Mouse (Mus musculus) ovary, postnatal 36 days (tissue): ENCODE measurements around the gene Slc4a4.

Source experiments
- DNase-seq: peaks from one replicate; pipeline ENCODE4 v3.0.0; 2022; ENCODE audit warnings: low spot score, mixed read lengths

Gene Slc4a4

DNA sequence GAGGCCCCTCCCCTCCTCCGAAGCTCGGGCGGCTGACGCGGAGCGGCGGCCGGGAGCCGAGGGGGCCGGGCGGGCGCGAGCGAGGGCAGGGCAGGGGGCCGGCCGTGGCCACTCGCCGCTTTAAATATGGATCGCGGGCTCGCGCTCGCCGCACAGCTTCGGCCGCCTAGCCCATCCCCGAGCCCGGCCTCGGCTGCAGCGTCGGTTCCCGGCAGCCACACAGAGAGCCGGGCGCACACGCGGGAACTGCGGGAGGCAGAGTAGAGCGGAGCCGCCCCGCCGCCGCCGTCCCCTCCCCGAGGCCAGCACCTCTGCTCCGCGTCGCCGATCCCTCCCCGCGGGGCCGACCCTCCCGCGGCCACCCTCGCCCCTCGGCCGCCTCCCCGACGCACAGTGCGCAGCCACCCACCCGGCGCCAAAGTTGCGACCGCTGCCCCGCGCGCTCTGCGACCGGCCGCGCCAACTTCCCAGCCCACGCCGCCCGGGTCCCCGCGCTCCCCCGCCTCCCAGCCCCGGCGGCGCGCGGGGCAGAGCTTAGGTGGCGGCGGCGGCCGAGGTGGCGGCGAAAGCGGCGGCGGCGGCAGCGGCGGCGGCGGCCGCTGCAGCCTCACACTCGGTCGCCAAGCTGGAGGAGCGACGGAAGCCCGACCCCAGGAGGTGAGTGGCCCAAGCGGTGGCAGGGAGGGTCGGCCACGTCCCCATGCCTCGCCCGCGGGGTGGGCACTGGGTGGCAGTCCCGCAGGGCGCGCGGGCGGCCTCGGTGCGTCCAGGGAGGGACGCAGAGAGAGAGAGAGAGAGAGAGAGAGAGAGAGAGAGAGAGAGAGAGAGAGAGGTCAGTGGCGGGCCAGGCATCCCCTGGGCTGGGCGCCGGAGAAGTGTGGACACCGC, at the start of gene Slc4a4:
Gene Slc4a4 (plus strand): TSS at position 151 of the 888 bp plus-strand sequence.
- DNase-seq = peak; percentile 72

DNA sequence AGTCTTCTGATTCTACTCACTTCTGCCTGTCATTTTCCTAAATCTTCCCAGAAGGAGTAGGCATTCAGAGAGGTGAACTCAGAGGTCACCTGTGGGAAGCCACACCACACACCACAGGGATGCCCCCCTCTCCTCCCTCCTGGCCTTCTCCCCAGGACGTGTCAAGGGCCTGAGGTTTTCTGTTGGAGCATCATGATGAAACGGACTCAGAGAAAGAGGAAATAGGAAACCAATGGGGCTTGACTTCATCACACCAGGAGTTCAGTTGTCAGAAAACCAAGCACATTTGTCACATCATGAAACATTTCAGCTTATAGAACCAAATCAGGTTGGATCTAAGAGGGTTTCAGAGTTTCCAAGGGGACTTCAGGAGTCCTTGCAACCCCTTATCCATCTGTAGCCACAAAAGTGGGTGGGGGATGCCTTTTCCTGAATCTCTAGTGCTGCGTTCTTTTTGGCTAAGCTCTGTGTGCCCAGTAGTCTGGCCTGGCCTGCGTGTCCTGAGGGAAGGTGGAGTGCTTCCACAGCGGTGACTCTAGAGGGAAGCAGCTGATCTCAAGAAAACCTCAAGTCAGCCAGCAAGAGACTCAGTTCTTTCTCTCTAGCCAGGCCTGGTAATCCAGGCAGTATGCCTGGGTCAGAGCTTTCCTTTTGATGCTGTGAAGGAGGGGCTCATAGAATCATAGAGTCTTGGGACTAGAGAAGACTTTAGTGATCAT, 46.4 kb upstream of the Slc4a4 start:
- DNase-seq = no peak

DNA sequence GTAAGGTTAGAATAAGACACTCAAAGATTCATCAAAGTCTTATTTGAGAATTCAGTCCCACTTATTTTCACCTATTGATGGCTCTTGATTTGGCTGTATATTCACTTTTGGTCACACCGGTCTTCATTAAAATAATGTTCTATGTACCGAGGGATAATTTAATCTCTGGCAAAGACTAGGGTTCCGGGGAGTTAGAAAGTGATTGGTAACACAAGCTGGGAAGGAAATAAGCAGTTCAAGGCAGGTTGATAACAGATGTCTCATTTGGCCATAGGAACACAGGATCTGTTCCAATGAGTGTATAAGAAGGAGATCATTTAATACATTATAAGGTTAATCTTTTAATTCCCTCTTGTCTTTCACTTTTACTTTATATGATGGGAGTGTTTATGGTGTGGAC, 29.3 kb upstream of the Slc4a4 start:
- no peak for DNase-seq

DNA sequence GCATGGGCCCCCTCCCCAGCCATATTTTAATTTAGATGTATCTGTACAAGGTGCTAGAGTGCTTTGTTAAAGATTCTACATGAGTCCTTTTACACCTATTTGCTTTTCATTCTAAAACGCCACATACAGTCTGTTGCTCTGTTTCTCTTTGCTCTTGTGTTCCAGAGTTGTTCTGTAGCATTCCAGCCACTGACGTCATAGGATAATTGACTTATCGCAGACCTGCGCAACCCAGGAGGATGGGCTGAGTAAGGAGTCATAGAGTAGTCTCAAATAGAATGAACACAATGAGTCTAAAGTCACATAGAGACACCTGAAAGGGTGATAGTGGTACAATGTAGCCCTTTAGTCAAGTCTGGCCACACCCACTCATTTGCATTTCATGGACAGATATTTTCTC, 28.8 kb upstream of the Slc4a4 start:
- no peak for DNase-seq

DNA sequence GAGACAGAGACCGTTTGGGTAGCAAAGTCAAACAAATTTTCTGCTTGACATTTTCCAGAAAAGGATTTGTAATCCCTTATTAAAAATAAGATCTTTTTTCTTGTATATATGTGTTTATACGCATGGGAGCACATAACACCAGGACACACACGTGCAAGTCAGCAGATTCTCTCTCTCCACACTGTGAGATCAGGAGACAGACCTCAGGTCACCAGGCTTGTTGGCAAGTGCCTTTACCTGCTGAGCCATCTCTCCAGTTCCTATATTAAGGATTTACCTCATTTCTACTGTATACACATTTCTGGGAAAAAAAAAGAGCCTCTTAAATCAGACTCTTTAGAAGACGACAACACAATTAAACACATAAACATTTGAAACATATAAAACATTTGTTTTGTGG, 28.4 kb upstream of the Slc4a4 start:
- DNase-seq = no peak

DNA sequence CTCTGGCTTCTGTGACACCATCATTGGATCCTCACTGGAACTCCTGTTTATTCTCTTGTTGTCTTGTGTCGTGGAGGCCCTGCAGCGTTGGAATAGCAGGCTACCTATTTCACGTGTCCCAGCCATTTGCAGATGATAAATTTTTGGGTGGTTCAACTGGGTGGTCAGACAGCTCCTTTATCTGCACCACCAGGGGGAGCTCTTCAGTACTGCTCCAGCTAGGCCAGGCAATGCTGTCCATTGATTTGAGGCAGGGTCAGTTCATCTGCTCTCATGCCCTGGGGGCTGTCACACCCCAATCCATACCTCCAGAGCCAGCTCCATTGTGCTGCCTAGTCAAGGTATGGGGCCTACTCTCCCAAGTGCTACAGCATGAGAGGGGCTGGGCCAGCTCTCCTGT, 24.5 kb upstream of the Slc4a4 start:
- no peak for DNase-seq

DNA sequence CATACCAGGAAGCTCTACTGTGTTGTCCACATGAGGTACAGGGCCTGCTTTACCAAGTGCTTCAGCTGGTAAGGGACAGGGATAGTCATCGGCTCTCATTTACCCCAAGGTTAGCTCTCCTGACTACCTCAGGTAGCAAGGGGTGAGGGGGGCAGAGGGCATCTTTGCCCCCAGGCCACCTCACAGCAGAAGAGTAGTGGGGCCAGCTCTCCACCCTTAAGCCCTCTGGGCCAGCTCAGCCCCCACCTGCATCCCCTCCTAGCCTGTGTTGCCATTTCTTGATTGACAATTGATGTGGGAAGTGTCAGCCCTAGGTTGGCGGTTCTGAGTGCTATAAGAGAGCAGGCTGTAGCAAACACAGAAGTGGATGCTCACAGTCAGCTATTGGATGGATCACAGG, 23.8 kb upstream of the Slc4a4 start:
- no peak for DNase-seq

DNA sequence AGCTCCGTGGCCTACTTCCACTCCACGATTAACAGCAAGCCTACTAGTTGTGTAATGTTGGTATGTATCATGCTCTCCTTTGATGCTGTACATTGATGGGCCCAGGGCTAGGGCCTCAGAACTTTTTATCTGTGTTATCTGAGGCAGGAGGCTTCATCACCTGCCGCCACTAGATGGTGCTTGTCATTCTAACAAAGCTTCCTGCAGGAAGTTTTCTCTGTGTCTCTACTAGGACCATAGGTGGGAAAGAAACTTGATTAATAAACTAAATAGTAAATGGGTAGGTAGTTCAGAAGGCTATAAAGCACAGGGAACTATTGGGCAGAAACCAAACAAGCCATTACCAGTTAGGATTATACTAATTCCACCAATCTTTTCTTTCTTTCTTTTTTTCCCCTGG, 2.5 kb upstream of the Slc4a4 start:
- DNase-seq = no peak

DNA sequence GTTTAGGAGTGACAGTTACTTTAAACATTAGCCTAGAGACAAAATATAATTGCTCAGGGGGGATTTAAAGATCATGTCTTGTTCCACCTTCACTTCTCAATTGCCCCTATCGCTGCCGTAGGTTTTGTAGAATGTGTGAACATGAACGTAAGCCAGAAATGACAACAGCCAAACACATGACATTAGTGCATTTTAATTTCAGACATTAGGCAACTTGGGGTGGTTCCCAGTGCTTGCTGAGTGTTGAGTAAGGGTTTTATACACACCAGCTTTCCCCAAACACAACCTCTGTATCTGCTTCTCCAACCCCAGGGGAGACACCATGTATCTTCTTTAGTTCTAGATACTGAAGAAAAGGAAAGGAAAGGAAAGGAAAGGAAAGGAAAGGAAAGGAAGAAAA, 1.1 kb upstream of the Slc4a4 start:
- DNase-seq = no peak

DNA sequence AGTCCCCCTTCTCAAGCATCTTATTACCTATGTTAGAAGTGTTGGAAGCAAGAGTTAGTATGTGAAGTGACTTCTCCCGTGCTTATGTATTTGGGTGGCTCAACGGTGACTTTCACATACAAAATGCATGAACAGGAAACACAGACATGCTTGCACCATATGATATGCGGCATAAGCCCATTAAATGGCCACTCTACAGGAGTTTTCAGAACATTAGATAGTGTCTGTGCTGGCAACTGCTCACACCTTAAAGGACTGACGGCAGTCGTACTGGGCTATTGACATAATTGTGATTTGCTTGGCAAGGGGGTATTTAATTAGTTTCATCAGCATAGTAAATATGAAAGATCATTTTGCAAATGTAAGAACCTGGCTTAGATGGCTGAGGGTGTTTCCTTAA, 674 bp upstream of the Slc4a4 start:
- no peak for DNase-seq

- DNase-seq = no peak
These were observed 310 bp upstream of the Slc4a4 start for GRCm38 (mm10) chr5:88886349-88886667.

DNA sequence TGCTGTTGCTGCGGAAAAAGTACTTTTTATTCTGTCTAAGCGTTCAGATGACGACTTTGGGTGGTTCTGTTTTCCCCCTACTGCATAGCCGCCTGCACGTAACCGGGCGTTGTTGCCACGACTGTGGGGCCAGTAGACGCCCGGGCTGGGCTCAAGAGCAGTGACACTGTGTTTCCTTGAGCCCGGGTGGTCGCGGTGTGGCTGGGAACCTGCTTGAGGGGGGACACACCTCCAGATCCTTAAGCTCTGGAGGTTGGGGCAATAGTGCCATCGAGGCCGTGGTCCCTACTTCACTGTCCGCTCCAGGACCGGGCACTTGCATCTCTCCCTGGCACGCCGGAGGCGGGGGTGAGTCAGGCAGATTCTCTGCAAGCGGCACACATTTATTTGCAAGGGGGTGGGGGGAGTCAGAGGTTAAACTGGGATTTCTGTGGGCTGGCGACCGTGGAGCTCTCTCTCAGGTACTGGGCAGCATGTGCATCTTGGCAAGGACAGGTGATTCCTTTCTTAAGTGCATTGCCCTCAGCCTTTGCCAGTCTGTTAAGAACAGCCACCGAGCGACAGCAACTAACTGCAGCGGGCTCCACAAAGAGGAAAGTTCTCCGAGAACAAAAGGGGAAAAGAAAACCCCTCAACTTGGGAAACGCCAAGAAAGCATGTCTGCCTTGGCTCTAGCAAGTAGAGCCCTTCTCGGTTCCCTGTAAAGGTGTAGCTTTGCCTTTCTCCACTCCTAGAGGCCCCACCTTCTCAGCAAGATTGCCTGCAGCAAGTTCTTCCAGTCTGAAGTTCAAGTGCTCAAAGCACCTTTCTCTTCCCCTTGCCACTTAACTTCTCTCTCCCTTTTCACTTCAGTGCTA, 1.2 kb downstream of the Slc4a4 start:
- DNase-seq = peak; percentile 18

DNA sequence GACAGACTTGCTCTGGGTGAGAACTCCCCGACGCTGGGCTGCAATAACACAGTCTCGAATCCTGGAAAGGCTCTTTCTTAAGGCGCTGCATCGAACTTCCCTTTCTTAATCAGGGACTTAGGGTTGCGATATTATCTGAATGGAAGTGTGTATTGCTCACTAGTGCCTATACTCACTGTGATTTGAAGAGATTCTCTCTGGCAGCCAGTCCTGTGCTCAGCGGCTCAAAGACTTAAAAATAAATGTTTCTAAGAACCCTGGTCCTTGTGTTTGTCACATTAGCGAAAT, 1.7 kb downstream of the Slc4a4 start:
- DNase-seq = no peak

DNA sequence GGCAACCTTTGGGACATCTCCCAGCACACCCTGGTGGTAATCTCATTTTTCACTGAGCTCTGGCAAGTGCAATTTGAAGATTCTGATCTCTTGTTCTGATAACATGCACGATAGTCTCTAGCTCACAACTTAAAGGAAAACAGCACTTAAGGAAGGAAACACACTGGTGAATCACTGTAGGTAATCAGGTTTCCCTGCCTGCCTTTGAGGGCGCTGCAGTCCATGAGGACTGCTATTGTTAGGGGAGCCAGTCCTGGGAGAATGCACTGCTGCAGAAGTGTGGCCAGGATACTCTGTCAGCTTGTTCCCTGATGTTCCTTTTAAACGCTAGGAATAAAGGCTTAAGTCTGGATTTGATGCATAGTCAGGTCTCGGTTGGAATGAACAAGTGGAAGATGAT, 2.7 kb downstream of the Slc4a4 start:
- DNase-seq = no peak

- no peak for DNase-seq
These were observed 3.5 kb downstream of the Slc4a4 start for GRCm38 (mm10) chr5:88890146-88890545.

GRCm38 (mm10) chr5:88896574-88896973, 10.0 kb downstream of the Slc4a4 start:
- no peak for DNase-seq

DNA sequence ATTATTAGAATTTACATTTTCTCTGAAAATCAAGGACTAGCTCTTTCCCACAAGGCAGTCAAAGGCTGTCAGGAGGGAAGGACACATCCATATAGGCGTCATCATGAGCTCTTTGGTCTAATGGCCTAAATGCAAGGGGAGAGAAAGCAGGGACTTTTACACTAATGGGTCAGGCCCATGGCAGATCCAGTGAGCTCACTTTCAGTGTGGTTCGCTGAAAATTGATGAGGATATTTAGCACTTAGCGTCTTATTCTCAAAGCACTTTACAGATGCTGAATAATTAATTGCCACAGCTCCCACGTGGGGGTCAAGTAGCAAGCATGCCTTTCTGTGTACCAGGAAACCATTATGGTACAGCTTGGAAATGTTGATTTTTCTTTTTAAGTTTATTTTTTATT, 16.5 kb downstream of the Slc4a4 start:
- DNase-seq = no peak

DNA sequence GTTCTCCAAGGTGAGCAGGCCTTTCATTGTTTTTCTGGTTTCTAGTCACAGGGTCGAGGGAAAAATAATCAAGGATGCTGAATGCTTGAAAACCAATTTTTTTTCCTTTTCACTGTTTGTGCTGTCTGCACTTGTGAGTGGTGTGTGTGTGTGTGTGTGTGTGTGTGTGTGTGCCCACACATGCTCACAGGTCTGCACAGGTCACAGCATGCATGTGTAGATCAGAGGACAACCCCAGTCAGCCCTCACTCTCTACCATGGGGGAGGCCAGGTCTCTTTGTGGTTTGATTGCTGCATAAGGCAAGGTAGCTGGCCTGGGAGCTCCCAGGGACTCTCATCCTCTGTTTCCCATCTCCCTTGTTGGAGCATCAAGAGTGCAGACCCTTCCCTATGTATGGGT, 16.9 kb downstream of the Slc4a4 start:
- DNase-seq = no peak

DNA sequence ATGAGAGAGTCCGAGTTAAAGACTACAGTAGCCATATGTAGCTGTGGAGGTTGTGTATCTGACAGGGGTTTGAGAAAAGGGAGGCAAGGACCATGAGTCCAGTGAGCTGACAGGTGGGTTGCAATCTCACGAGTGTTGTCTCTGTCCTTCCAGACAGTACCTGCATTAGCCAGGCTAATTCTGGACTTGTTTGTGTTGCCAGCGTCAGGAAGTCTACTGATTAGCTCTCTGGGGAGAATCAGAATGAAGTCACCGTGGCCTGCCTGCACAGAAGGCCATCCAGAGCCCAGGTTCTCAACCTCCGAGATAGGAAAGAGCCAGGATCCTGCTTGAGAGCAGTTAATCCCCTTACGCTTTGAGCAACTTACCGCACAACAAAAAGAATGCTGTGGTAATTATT, 18.2 kb downstream of the Slc4a4 start:
- DNase-seq = no peak

DNA sequence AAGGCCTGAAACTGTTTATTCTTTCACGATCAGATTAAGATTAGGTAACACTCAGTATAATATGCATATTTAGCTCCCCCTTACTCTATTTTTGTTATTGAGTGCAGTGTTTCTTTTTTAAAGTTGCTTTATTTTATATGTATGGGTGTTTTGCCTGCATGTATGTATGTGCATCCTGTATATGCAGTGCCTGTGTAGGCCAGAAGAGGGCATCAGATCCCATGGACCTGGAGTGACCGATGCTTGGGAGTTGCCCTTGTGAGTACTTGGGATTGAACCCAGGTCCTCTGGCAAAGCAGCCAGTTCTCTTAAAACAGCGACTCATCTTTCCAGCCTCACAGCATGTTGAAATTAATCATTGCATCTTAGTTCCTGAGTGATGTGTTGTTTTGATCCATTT, 21.0 kb downstream of the Slc4a4 start:
- no peak for DNase-seq

GRCm38 (mm10) chr5:88912629-88913028, 26.0 kb downstream of the Slc4a4 start:
- DNase-seq = no peak

DNA sequence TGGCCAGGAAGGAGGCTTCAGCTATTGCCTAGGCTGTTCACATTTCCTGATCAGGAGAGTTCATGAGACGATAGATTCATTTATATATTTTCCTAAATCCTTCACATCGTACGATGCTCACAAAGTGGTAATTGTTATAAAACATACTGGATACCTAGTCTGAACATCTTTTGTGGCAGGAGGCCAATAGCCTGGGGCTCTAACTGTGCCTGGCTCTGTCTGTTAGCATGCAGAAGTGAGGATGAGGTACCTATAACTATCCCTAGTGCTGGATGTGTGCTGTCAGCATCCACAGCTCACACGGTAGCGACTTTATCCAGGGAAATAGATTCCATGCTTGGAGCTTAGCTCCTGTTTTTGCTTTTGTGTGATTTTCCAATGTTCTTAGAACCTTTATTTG, 28.5 kb downstream of the Slc4a4 start:
- no peak for DNase-seq

- DNase-seq = no peak
These were observed 29.9 kb downstream of the Slc4a4 start for GRCm38 (mm10) chr5:88916501-88916971.
